Mouse (Mus musculus): ENCODE data around the gene Rtf2. TPM values are rescaled to one million over a fixed set of nuclear protein-coding genes. Genes with fewer than 3 reads are reported as not detected.

Rtf2 gene
- polyA plus RNA-seq, 1 experiment = 40.9 TPM

DNA sequence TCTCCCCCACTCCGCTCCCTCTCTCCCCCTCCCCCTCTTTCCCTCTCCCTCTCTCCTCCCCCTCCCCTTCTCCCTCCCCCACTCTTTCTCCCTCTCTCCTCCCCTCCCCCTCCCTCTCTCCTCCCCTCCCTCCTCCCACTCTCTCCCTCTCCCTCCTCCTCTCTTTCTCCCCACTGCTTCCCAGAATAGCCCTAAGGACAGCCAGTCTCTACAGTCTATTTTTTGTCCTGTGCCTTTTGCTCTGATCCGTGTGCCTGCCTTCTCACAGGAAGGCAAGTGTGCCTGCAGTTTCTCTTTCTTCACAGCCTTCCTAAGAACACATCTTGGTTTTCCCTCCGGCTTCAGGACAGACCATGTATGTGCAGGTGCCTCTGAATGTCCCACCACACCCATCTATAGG, 37.0 kb downstream of the Rtf2 start:
- Histone ChIP-seq H3K4me3 (ENCODE audit: insufficient read depth, low read length) (no peak overlapping the region), H3K27ac (ENCODE audit: insufficient read depth, low read length) (no peak overlapping the region), H3K4me1 (ENCODE audit: control insufficient read depth, insufficient read depth, low read length) (no peaks in the 10 kb centered on the region)
- TF ChIP-seq CTCF (IDR thresholded peaks at IDR 0.05; ENCODE audit: borderline replicate concordance, insufficient read depth, low read length) = no peak
- TF ChIP-seq POLR2A (IDR thresholded peaks at IDR 0.05; ENCODE audit: low read depth, low read length) = no peak

DNA sequence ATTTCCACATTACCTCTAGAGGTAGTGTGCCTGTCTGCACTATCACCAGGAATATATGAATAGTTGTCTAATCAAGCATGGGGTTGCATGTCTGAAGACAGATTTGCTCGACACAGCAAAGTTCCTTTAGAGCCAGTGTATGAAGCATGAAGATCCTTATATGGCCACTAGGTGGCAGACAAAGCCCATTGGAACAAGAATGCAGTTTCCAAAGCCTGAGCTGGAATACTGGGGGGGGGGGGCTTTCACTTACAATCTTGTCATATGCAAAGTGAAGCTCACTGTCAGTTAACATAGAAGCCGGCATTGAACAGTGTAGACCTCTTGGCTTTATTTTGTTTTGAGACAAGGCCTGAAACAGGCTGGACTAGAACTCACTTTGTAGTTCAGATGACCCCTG, 37.5 kb downstream of the Rtf2 start:
- Histone ChIP-seq H3K4me3 (ENCODE audit: insufficient read depth, low read length) (no peak overlapping the region), H3K27ac (ENCODE audit: insufficient read depth, low read length) (no peak overlapping the region), H3K4me1 (ENCODE audit: control insufficient read depth, insufficient read depth, low read length) (no peaks in the 10 kb centered on the region)
- TF ChIP-seq POLR2A (IDR thresholded peaks at IDR 0.05; ENCODE audit: low read depth, low read length) (no peak), CTCF (IDR thresholded peaks at IDR 0.05; ENCODE audit: borderline replicate concordance, insufficient read depth, low read length) (no peak)

DNA sequence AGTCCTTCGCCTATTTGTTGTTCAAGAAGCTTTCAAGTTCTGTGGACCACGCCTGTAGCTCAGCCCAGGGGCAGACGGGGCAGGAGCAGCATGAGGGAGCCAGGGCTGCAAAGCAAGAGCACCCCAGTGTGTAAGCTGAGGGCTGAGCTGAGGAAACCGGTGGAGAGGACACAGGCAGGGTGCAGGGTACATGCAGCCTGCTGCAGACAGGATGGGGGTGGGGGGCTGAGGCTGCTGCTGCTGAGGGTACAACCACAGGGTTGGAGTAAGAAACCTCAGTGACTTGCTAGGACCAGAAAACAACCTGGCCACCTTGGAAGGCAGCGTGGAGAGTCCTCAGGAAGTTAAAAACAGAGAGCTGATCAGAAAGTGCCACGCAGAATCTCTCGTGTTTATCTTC, 39.9 kb downstream of the Rtf2 start:
- Histone ChIP-seq H3K27ac (ENCODE audit: insufficient read depth, low read length) (no peak overlapping the region), H3K4me1 (ENCODE audit: control insufficient read depth, insufficient read depth, low read length) (no peaks in the 10 kb centered on the region), H3K4me3 (ENCODE audit: insufficient read depth, low read length) (no peak overlapping the region)
- TF ChIP-seq CTCF (IDR thresholded peaks at IDR 0.05; ENCODE audit: borderline replicate concordance, insufficient read depth, low read length) (no peak), POLR2A (IDR thresholded peaks at IDR 0.05; ENCODE audit: low read depth, low read length) (no peak)

DNA sequence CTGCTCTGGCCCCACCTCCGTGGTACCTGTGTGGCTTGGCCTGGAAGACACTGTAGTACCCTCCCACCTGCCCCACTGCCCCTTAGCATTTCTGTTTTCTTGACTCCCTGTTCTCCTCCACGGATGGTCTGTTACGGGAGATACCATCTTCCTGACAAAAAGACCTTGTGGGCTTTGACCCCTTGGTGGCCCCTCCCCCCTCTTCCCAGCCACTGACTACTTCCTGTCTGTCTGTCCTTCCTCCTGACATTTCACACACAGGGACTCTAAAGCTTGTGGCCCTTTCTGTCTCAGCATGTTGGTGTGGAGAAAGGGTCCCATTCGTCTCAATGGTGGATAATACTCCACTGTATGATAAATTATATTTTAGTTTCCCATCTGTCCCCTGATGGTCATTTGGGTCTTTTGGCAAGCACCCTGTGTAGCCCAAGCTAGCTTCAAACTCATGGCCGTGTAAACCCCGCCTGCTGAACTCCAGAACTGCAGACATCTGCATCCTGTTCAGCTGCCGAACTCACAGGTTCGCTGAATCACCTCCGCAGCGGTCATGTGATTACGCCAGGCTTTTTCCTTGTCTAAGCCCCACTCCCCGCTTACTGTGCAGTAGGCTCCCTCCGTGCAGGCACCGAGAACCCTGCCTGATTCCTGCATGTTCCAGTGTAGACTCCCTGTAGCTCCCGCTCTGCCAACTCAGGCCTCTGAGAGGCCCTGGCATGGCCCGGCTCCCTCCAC, 41.5 kb downstream of the Rtf2 start:
- no peaks in the 10 kb centered on the region for H3K4me1 ChIP-seq (ENCODE audit: control insufficient read depth, insufficient read depth, low read length)
- no peak overlapping the region for H3K27ac ChIP-seq (ENCODE audit: insufficient read depth, low read length)
- no peak overlapping the region for H3K4me3 ChIP-seq (ENCODE audit: insufficient read depth, low read length)
- no peak for TF ChIP-seq POLR2A (IDR thresholded peaks at IDR 0.05; ENCODE audit: low read depth, low read length)
- TF ChIP-seq CTCF (IDR thresholded peaks at IDR 0.05; ENCODE audit: borderline replicate concordance, insufficient read depth, low read length) = no peak

DNA sequence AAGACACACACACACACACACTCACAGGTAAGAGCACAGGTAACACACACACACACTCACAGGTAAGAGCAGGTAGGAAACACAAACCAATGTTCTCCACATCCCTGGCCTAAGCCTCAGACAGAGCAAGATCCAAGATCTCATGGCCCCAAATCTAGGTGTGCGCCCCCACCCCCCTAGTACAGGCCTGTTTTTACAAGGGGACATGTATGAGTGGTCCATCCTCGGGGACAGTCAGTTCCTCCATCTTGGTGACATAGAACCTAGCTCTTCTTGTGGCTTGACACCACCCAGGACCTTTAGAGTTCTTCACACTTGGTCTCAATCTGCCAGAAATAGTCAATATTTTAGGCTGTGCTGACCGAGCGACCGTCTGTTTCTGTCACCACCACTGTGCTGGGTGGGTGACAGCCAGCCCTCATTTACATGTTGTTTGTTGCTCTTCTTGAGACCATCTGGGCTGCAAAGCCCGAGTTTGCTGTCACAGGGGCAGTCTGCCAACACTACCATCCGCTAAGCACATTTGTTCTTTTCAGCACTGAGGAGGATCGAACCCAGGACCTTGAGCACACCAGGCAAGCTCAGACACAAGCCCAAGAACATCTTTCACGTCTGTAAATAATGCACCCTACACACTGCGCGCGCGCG, 43.5 kb downstream of the Rtf2 start:
- Histone ChIP-seq H3K4me1 (ENCODE audit: control insufficient read depth, insufficient read depth, low read length) (no peaks in the 10 kb centered on the region), H3K4me3 (ENCODE audit: insufficient read depth, low read length) (no peak overlapping the region), H3K27ac (ENCODE audit: insufficient read depth, low read length) (no peak overlapping the region)
- TF ChIP-seq CTCF (IDR thresholded peaks at IDR 0.05; ENCODE audit: borderline replicate concordance, insufficient read depth, low read length) = no peak
- no peak for TF ChIP-seq POLR2A (IDR thresholded peaks at IDR 0.05; ENCODE audit: low read depth, low read length)

DNA sequence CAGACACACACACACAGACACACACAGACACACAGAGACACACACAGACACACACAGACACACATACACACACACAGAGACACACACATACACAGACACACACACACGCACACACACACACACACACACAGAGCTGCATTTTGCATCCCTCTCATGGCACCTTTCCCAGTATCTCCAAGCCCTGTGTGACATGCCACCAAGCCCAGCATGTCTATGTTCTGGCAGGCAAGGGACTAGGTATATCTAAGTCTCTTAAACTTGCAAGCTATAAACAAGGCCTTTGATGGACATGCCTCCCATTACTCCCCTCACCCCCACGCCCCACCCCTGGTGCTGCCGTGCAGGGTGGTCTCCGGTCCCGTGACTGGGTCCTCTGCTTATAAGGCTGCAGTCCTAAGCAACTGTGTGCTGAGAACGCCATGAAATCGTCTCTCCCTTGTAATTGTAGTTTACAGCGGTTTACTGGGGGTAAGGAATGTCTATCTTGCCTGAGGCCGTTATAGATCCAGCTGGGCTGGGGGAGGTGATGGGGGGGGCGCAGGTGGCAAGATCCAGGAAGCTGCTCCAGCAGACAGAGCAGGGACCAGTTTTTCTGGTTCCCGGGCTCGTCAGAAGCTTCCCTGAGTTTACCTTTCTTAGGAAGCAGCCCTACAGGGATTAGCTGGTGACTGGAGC, 44.5 kb downstream of the Rtf2 start:
- no peak overlapping the region for H3K4me3 ChIP-seq (ENCODE audit: insufficient read depth, low read length)
- no peak overlapping the region for H3K27ac ChIP-seq (ENCODE audit: insufficient read depth, low read length)
- TF ChIP-seq CTCF (IDR thresholded peaks at IDR 0.05; ENCODE audit: borderline replicate concordance, insufficient read depth, low read length) (no peak), POLR2A (IDR thresholded peaks at IDR 0.05; ENCODE audit: low read depth, low read length) (no peak)
- no peaks in the 10 kb centered on the region for H3K4me1 ChIP-seq (ENCODE audit: control insufficient read depth, insufficient read depth, low read length)

DNA sequence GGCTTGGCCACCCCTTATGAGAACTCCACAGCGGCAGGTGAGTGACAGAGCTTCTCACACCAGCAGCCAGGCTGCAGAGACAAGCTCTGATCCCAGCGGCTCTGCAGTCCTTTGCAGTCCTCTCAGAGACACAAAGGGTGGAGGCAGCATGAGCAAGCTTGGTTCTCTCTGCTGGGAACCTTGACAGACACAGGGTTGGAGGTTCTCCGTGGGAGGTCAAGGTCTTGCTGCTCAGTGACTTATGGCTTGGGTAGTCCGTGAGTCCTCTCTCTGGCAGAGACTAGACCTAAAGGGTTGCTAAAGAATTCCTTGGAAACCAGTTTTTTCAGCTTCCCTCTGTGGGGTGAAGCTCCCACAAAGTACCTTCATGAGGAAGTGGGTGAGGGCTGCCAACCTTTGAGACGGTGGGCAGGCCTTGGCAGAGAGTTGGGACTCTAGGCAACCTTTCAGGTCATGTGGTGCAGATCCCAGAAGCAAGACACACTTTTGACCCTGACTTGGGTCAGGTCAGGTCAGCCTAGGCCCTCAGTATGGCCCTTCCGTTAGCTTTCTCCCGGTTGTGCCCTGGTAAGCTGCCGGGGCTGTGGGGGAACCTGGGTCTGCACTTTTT, 56.5 kb downstream of the Rtf2 start:
- no peak overlapping the region for H3K4me3 ChIP-seq (ENCODE audit: insufficient read depth, low read length)
- no peaks in the 10 kb centered on the region for H3K4me1 ChIP-seq (ENCODE audit: control insufficient read depth, insufficient read depth, low read length)
- TF ChIP-seq POLR2A (IDR thresholded peaks at IDR 0.05; ENCODE audit: low read depth, low read length) (no peak), CTCF (IDR thresholded peaks at IDR 0.05; ENCODE audit: borderline replicate concordance, insufficient read depth, low read length) (no peak)
- H3K27ac ChIP-seq (ENCODE audit: insufficient read depth, low read length) = no peak overlapping the region

DNA sequence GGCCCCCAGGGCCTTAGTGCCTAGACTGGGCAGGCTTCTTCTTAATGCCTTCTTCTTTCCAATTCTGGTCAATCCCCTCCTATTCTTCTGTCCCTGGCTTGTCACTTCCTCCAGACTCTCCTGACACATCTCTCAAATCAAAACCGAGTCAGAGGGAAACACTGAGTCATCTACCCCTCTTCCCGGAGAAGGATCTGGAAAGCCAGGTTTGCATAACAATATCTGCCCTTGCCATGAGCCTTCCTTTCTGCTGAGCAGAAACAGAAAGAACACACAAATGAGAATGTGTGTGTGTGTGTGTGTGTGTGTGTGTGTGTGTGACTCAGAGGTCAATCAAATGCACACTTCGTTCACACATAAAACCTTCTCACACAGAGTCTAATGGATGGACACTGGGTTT, 58.5 kb downstream of the Rtf2 start:
- no peak for TF ChIP-seq POLR2A (IDR thresholded peaks at IDR 0.05; ENCODE audit: low read depth, low read length)
- Histone ChIP-seq H3K4me3 (ENCODE audit: insufficient read depth, low read length) (no peak overlapping the region), H3K27ac (ENCODE audit: insufficient read depth, low read length) (no peak overlapping the region), H3K4me1 (ENCODE audit: control insufficient read depth, insufficient read depth, low read length) (no peaks in the 10 kb centered on the region)

DNA sequence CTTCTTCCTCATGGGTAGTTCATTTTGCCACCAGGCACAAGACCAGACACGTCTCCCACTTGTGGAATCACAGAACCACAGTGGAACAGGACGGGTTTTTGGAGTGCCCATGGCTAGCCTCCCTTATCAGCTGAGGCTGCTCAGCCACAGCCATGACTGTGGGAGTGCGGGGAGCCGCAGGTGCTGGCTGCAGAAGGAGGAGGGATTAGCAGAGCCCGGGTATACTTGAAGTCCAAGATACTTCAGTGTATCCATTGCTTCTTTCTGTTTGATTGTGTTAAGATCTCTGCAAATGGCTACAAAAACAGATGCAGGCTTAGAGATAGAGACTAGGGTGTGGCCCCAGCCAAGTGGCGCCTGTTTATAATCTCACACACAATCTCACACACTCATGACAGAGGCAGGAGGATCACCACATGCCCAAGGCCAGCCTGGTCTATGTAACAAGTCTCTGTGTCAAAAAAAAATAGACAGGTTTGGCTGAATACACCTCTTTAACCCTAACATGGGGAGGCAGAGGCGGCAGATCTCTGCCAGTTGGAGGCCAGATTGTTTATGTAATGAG, 60.5 kb downstream of the Rtf2 start:
- H3K27ac ChIP-seq (ENCODE audit: insufficient read depth, low read length) = no peak overlapping the region
- H3K4me3 ChIP-seq (ENCODE audit: insufficient read depth, low read length) = no peak overlapping the region
- TF ChIP-seq CTCF (IDR thresholded peaks at IDR 0.05; ENCODE audit: borderline replicate concordance, insufficient read depth, low read length) (no peak), POLR2A (IDR thresholded peaks at IDR 0.05; ENCODE audit: low read depth, low read length) (no peak)
- H3K4me1 ChIP-seq (ENCODE audit: control insufficient read depth, insufficient read depth, low read length) = no peaks in the 10 kb centered on the region

Measured in embryonic fibroblast, embryonic 13.5 days (primary cell).